In genomic region chr3:129523456-129524143, GRCm38 (mm10) we compare ENCODE assay signal across 15 mouse cellular contexts.
"Had no signal": no experiment of that assay in that cellular context is flagged by ENCODE, and none has a peak within 500 bp of the region (broad histone marks: within the 10 kb centered on the region; RNA-seq: fewer than 3 reads in every experiment).

No protein-coding gene starts in this region.

- H3K9ac ChIP-seq: intestine, embryonic 15.5 days; limb, embryonic 15.5 days; liver, embryonic 13.5 days; liver, postnatal 0 days; lung, embryonic 15.5 days; midbrain, embryonic 12.5 days; neural tube, embryonic 13.5 days had no signal

- H3K4me2 ChIP-seq: intestine, embryonic 15.5 days; limb, embryonic 15.5 days; liver, embryonic 13.5 days; lung, embryonic 15.5 days; midbrain, embryonic 12.5 days; neural tube, embryonic 13.5 days had no signal

- DNase-seq: kidney, adult 18-20 months; kidney, postnatal 14 days; liver, embryonic 13.5 days; liver, postnatal 0 days; right cerebral cortex, postnatal 14 days; thymus, adult 18-20 months; thymus, postnatal 25 days had no signal

- H3K9me3 ChIP-seq: intestine, embryonic 15.5 days; limb, embryonic 15.5 days; liver, embryonic 13.5 days; lung, embryonic 15.5 days; midbrain, embryonic 12.5 days; neural tube, embryonic 13.5 days had no signal

- H3K4me3 ChIP-seq: intestine, embryonic 15.5 days; left cerebral cortex, adult 2 months; limb, embryonic 15.5 days; liver, embryonic 13.5 days; lung, embryonic 15.5 days; megakaryocyte, embryonic 14.5 days; midbrain, embryonic 12.5 days; neural tube, embryonic 13.5 days had no signal

- ATAC-seq: intestine, embryonic 15.5 days; liver, postnatal 0 days; midbrain, embryonic 16.5 days had no signal

- H3K4me1 ChIP-seq: intestine, embryonic 15.5 days; limb, embryonic 15.5 days; liver, embryonic 13.5 days; lung, embryonic 15.5 days; midbrain, embryonic 12.5 days; neural tube, embryonic 13.5 days had no signal

- H3K27me3 ChIP-seq: intestine, embryonic 15.5 days; limb, embryonic 15.5 days; liver, embryonic 13.5 days; lung, embryonic 15.5 days; midbrain, embryonic 12.5 days; neural tube, embryonic 13.5 days had no signal

- H3K36me3 ChIP-seq: intestine, embryonic 15.5 days; limb, embryonic 15.5 days; liver, embryonic 13.5 days; lung, embryonic 15.5 days; midbrain, embryonic 12.5 days; neural tube, embryonic 13.5 days had no signal

- H3K27ac ChIP-seq: intestine, embryonic 15.5 days; left cerebral cortex, adult 2 months; limb, embryonic 15.5 days; liver, embryonic 13.5 days; lung, embryonic 15.5 days; midbrain, embryonic 12.5 days; neural tube, embryonic 13.5 days had no signal
